Mouse (Mus musculus): ENCODE measurements around the gene Tgfbr3. TPM values are rescaled to one million over a fixed set of nuclear protein-coding genes. Genes with fewer than 3 reads are reported as not detected.

Tgfbr3 gene
- total RNA-seq (2021): 10 to 100 TPM; 16.7 to 21.4 TPM

DNA sequence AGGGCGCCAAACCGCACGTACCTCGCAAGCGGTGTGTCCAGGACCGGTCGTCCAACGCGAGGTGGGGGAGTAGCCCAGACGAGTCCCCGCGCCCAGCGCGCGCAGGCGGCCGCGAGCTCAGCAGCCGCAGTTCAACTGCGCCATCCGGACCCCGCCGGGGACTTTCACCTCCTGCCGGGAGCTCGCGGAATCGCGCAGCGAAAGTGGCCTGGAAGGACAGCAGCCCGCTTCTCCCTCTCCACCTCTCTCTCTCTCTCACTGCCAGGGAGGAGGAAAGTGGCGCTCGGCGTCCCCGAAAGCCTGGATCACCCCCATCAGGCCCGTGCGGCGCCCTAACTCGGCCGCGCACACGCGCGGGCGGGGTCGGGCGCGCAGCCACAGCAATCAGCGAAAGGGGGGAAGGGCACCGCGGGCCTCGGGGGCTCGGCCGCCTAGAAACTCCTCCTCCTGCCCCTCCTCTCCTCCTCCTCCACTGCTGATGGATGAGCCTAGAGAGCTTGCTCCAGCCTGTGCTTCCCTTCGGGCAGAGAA lies at the start of gene Tgfbr3:
Gene Tgfbr3, minus strand, starts transcription at position 396 of the 531 bp plus-strand sequence.
- peak; percentile 80 to 81 for DNase-seq

DNA sequence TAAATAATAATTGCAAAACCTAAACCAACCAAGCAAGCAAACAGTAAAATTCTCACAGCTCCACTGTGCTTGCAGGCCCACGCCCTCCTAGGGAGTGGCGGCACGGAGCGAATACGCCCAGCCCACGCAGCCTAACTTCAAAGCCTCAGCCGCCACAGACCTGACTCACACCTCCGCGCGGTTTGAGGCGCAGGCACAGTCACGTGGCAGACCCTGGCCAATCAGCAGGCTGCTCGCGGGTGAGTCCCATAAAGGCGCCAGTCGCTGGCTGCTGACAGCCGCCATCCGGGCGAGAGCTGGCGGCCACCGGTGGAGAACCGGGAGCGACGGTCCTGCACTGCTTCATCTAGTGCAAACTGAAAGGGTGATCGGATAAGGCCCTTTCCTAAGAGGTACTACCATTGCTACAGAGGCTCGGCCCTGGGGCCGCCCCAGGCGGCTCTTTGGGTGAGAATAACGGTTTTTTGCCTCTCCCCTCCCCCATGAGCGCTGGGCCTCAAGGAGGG lies 41.5 kb upstream of the Tgfbr3 start, which contains the start of gene Brdt:
Gene Brdt, plus strand, starts transcription at position 244 of the 506 bp plus-strand sequence.
- DNase-seq: no peak

DNA sequence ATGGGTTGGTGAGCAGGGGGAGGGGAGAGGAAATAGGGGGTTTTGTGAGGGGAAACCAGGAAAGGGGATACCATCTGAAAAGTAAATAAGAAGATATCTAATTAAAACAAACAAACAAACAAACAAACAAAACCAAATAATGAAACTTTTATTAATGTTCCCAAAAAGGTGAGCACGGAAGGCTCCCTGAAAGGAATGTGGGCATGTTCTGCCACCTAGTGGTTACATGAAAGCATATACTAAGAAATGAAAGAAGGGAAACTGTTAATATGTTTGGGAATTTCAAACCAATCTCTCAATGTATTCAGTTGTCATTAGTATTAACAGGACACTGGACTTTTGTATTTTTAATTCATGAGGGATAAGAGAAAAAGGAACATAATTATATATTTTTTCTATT lies 31.3 kb upstream of the Tgfbr3 start:
- no peak for DNase-seq

DNA sequence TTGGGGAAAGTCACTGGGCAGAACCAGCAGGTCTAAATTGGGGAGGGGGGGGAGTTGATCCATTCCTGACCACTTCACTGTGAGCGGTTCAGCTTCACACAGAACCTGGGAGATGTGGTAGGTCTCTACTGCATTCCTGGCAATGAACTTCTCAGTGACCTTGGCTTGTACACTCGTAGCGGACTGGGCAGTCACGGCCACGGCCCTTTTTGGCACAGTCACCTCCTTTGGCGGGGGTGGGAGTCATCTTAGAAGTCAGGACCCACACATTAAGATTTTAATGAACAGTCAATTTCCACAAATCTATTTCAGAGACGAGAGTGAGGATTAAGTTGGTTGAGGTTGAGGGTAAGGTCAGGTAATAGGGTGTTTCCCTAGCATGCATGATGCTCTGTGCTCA lies 27.7 kb upstream of the Tgfbr3 start:
- no peak for DNase-seq

DNA sequence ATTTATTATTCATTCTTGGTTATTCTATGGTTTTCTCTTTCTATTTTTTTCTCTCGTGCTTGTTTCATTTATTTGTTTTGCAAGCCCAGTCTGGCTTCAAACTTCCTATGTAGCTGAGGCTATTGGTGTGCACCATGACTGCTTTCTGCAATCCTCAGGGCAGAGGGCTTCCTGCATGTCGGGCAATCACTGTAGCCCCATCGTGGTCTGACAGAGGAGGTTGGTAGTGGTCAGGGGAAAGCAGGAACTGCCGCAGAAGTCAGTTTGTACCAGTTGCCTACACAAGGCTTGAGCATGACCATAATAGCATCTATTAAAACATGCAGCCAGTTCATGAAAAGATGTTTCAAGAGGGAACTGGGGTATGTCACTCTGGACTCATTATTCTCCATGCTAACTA lies 18.0 kb upstream of the Tgfbr3 start:
- DNase-seq: no peak

DNA sequence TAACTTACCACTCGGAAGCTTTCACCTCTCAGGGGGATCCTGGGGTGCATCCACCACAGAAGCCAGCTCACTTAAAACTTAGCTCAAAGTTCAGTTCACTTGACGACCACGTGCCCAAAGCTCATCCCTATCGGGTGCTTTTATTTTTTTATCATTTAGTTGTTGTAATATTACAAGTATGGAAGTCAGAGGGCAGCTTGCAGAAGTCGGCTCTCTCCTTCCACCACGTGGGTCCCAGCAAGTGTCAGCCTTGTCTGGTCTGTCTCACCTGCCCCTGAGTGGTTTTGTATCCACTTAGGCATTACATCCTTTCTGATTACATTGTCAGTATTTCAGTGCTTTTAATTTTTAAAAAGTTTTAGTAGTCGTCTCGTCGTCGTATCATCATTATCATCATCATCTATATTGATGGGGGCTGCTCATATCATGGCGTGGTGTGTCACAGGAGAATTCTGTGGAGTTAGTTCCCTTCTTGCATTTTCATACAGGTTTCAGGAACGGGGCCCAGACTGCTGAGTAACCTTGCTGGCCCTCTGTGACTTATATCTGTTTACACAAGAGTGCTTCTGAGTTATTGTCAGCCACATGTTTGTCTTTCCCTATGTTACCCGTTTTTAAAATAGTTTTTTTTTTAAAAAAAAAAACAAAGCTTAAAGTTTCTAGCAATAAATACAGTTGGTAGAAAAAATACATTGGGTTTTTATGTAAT lies 14.8 kb upstream of the Tgfbr3 start:
- DNase-seq: no peak

DNA sequence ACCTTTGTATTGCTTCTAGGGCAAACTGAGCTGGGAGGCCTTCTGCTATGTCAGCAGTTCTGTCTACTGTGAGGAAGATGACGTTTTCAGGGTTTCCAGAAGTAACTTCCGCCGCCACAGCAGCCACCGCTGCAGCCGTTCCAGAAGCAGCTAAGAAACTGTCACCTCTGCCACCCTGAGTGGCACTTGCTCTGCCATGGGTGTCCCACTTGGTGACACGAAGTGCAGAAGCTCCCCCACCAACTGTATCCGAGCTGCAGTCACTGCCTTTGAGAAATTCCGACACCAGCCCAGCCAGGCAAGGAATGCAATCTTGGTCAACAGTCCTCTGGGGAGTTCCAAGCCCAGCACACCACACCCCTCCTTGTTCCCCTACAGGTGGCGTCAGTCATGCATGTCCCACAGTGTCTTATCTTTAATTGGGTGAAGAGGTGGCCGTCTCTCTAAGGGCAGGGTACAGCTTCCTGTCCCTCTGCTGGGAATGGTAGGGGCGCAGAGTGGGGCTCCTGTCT lies 14.0 kb upstream of the Tgfbr3 start:
- DNase-seq: no peak

DNA sequence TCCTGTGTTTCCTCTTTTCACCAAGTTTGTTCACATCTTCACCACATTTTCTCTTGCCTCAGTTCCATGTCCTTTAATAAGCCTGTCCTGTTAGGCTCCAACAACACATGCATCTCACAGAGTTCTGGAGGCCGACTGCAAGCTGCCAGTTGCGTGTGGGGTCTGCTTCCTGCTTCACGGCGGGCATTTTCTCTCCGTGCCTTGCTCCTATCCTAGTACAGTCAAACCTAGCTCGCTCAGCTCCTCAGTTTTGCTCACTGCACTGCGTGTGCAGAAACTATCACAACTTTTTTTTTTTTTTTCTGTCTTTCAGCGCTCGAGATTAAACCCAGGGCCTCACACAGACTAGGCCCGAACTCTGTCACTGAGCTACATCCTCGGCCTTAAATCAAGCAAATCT lies 9.4 kb upstream of the Tgfbr3 start:
- DNase-seq: no peak

DNA sequence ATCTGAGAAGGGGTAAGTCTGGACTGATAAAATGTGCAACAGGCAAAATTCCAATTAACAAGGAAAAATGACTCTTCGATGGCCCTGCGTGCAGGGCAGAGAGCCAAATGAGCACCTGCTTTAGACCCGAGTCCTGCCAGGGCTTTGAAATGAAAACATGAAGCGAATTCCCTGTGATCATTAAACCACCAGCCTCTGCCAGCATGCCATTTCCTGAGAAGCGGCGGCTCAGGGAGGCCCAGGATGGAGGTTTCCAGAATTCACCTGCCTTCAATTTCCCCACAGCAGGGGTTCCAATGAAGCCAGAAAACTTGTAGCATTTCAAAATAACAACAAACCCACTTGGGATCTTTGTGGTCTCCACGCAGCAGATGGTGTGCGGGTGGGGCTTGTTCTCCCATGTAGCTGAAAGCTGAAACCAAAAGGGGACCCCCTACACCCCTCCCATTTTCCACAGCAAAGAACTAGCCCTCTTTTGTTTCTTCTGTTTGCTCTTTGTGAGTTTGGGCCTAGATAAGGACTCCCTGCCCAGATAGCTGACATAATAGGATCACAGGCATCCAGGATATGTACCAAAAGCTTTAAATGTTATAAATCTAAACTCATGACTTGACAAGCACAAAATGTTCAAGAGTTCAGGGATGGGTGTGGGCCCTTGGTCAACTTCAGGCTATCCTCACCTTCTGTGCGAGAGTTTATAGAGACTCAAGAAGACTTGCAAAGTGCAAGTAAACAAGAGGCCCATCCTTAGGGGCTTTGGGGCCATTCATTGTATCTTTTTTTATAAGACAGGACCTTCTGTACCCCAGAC lies 7.3 kb upstream of the Tgfbr3 start:
- no peak for DNase-seq

DNA sequence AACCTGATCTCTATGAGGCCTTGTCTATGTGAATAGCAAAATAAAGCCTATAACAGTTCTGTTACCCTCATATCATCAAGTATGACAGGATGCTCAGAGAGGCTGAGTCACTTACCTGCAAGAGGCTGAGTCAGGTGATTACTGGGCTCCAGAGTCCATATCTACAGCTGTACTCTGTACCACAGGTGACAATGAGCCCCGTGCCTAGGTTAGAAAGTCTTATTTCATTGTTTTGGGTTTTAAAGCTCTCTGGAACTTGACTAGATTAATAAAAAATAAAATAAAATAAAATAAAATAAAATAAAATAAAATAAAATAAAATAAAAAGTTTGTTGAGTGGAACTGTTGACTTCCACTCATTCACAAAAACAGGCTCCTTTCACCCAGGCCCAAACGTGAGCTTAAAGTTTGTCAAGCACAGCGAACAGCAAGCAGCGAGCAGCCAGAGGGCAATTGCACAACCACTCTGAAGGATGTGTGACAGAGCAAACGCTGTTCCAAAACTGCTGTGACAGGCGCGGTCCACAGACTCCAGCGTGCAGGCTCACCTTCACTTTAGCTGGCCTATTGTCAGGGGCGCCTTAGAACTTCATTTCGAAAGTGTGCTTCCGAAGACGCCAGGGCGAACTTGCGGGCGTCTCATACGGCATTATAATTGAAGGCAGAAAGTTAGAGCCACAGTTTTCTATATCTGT lies 6.5 kb upstream of the Tgfbr3 start:
- no peak for DNase-seq

DNA sequence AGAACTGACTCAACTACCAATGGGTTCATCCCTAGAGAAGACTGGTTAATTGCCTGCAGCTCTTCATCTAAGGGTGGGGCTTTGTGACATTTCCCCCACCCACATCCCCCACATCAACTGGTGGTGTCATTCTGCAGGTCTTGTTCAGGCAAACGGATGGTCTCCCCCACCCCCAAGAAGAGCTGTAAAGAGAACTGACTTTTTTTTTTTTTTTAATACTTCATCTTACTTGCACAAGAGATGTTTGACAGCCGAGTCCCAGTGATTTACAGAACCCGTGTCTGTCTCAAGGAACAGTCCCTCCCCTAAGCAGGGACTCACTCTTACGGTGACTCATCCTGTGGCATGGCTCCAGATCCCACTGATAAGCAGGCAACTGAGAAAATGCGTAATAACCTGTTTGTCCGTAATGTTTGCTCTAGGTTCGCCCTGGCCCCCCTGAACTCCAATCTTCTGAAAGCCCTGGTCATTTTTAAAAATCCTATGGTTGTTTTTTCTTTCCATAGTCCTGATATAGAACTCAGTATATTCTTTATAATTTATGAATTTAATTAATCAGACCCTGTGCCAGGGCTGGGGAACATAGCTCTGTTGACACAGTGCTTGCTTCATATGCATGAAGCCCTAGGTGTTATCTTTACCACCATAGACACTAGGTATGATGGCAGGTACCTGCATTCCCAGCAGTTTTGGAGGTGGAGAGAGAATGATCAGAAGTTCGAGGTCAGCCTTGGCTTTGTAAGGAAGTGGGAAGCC lies 5.8 kb upstream of the Tgfbr3 start:
- DNase-seq: no peak

DNA sequence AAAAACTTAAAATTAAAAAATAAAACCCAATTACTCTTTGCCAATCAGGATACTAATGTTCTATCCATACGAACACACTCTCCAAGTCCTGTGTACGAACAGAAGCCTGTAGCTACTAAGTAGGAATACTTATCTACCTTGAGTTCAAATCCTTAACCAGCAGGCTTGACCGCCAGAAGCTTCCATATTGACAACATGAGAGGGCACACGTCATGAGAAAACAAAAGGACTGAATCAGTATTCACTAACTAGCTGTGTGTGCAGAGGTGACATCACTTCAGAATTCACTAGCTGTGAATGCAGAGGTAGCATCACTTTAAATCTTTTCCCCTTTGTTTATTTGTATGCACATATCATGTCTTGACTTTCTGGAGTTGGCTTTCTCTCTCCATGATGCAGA lies 4.6 kb upstream of the Tgfbr3 start:
- no peak for DNase-seq

DNA sequence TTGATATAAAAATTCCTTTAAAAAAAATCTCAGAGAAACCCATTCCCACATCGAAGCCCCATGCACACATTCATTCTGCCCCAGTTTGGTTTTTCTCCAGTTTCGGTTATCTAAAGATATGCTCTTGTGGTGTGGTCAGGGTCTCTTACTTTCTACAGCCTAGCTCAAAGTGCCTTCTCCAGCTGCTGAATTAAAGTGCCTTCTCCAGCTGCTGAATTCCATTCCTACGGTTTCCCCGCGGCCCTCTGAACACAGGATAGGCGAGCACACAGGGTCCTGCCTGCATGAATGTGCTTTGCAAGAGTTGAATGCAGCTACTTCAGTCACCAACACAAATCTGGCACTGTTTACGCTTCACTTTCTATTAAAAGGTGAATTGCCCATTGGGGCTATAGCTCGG lies 557 bp upstream of the Tgfbr3 start:
- no peak for DNase-seq

DNA sequence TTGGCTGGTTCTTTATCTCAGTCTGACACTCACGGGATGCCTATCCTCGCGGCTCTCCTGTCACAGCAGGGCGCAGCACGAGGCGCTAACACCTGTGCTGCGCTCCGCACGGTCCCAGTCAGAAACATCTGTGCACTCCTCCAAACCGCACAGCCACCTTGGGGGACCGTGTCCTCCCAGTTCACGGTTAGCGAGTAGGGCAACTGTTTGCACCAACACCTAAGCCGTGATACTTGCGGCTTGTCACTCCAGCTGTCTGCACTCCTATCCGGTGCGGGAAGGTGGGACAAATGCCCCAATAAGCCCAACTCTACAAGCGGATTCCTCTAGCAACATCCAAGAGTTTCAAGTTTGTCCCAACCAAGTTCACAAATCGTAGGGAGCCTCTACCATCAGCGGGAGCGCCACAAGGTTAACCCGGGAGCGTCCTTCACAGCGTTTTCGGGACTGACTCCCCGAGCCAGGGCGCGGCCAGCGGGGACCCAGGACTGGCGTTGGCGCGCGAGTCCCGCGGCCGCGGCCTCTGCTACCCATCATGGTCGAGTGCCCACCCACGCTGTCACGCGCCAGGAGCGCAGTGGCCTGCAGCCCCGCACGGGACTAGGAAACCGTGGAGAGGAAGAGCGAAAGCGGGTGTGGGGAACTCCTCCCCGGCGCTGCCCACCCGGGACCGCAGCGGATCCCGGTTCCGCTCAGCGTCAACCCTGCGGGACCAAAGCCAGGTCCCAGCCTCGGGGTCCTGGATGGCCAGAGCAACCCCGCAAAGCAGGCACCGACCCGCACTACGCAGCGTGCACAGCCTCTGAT lies 799 bp downstream of the Tgfbr3 start:
- peak in 1 of 2 experiments; percentile 31 for DNase-seq

DNA sequence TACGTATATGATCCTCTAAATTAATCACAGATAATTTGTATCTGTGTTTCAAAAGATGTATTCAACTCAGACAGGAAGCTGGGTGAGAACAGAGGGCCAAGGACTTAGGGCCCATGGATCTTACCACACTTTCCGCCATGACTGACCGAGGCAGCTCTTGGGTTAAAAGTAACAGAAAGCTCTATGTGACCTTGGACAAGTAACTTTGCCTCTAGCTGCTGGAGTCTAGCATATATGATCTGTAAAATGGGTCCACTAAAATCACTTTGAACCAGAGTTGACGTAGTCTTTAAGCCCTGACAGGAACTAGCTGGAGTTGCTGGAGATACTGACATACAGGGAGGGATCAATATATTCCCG lies 1.5 kb downstream of the Tgfbr3 start:
- no peak for DNase-seq

DNA sequence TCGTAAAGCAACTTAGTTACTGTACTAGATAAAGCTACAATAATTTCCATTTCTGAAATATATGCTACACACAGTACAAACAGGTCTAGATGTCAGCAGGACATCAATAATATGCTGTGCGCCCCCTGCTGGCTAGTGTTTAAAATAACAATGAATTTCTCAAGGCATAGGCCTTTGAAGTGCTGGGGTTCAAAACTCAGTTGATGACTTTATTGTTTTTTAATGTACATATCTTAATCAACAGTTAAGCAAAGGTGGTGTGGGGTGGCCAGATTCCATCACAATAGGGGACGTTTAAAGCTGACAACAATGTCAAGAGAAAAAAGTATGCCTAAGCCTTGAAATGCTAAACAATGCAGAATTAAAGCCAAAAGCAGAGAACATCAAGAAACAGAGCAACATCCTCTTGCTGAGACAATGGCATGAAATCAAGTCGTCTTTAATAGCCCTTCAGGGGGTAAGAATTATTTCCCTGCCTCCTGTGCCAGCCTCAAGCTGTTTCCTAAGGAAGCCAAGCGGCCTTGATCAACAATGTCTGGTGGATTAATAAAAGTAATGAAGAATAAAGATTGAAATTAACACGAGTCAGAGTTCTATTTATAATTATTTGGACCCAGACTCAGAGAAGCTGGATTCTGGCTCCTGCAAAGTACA lies 2.0 kb downstream of the Tgfbr3 start:
- DNase-seq: no peak

DNA sequence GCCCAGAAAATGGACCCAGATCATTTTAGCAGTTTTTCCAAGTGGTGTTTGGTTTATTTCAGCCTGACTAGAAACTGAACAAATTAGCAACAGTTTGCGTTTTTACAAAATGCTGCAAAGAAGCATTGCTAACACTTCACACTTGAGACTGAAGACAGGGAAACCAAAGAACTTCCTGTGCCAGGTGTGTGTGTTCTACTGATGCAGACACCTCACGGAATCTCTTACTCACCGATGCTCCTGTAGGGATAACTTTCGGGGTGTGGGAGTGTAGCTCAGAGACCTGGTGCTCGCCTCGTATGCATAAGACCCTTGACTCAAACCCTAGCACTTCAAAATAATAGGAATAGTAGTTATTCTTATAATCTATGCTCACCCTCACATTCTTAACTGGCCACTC lies 3.9 kb downstream of the Tgfbr3 start:
- no peak for DNase-seq

DNA sequence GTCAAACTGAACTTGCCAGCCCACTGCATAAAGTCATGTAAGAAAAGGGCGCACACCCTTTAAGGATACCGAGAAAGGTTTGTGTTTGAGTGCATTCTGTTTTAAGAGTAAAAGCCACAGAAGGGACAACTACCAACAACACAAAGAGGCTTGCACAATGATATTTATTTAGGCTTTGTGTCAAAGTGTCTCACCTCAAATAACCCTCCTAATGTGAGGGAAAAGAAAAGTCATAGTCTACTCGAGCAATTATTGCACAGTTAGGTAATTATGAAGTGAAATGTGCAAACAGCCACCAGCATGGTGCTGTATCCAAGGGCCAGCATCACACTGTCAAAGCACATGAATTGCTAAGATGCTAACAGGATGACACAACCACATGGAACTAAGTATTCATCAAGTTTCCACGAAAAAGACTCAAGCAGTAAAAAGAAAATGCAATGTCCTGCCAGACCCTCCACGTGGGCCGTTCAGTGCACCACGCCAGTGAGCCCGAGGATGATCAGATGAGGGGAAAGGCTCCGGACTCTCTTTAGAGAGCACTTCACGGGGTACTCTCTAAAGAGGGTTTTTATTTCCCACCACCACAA lies 5.4 kb downstream of the Tgfbr3 start:
- DNase-seq: no peak

DNA sequence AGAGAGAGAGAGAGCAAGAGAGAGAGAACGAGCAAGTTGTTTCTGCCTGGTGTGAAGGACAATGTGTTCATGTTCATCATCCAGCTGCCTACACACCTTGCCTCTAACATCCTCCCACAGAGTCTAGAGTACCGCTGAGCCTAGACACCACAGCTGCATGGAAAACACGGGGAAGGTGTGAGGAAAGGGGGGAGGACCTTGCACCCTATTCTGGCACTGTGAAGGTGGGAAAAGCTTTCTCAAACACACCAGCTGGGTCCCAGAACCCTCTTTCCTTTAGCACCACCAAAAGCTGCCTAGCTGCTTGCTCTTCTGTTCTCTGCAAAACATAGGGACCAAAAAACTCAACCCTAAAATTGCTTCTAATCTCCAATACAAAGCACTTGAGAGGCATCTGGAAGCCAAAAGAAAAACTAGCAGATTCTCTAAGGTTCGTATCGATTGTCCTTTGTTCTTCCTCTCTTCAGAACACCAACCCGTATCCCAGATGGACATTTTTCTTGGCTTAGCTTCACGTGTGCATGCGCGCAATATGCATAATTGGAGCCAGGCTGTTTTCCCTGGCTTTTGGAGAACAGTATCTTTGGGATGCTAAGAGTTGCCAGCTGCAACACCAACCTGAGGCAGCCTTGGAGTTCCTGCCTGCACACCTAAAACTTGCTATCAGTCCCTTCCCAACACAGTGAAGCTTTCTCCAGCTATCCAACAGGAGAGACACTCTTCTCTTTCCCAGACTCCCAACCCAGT lies 6.7 kb downstream of the Tgfbr3 start:
- DNase-seq: no peak

Data from layer of hippocampus, postnatal 36 days (tissue).